Mouse (Mus musculus): ENCODE data around the gene Smok3b.
"Not testable (repeated sequence)": the region's sequence is repeated elsewhere in the genome, so short reads cannot be mapped to it uniquely, and the experiment has no call there.

DNA sequence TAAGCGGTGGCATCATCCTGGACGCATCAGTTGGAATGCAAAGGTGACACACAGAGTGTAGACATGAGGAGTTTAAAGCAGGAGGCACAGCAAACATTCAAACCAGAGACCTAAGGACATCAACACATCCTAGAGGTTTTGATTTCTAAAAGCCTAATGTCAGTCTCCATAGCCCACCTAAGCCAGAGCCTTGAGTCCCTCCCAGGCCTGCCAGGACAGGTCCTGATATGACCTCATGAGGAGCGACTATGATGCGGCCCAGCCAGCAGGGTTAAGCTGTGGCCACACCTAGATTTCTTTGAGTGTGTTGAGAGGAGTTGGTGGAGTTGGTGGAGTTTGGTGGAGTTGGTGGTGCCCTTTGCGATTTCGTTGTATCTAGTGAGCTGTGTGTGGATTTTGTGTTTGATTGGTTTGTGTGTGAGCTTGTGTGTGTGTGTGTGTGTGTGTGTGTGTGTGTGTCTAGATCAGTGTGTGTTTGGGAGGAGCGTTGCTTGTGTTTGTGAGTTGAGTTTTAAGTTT, at the start of gene Smok3b, which contains the start of gene Smok3a:
- TF ChIP-seq HCFC1 (IDR thresholded peaks at IDR 0.05; ENCODE audit: low read depth, low read length); CTCF (conservative IDR thresholded peaks at IDR 0.05 in 1 of 2, IDR thresholded peaks at IDR 0.05 in 1 of 2; ENCODE audit: low read depth in 2 of 2, low read length in 2 of 2); MEF2A (IDR thresholded peaks at IDR 0.05; ENCODE audit: borderline replicate concordance, low read depth, low read length); EP300 (IDR thresholded peaks at IDR 0.05; ENCODE audit: low read length); UBTF (IDR thresholded peaks at IDR 0.05; ENCODE audit: low read depth, low read length); ZMIZ1 (IDR thresholded peaks at IDR 0.05; ENCODE audit: low read depth, low read length); SIN3A (IDR thresholded peaks at IDR 0.05; ENCODE audit: low read length); POLR2A (IDR thresholded peaks at IDR 0.05; ENCODE audit: low read depth, low read length): not testable (repeated sequence)
